Mouse (Mus musculus): ENCODE measurements around the gene Sumf1.

GRCm38 (mm10) chr6:108226230-108226629 is 40.8 kb upstream of the Sumf1 start:
- TF ChIP-seq CTCF (IDR thresholded peaks at IDR 0.05; ENCODE audit: extremely low read depth, insufficient read depth, insufficient read length, insufficient replicate concordance) (no peak), POLR2A (IDR thresholded peaks at IDR 0.05; ENCODE audit: low read depth, low read length) (no peak)

Data from spleen, adult 2 months (tissue).